Mouse (Mus musculus): ENCODE data around the gene Bicd2. TPM values are rescaled to one million over a fixed set of nuclear protein-coding genes. Genes with fewer than 3 reads are reported as not detected.

The Bicd2 gene
- total RNA-seq, 1 experiment, result 25.5 TPM

DNA sequence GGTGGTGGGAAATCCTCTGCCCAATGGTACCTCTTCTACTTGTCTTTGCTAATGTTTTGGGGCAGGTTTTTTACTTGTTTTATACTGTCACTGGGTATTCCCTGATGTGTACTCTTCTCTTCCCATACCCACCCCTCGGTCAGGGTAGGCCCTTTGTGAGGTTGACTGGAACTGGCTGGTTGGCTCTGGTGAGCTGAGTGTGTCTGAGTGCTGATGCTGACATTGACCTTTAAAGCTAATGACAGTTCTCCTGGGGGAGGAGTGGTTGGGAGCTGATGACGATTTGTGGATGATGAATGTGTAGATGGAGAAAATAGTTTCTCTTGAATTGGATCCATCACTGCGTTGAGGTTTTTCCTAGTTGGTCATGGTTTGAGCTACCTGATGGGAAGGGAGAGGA is 85.4 kb downstream of the Bicd2 start:
- H3K9ac ChIP-seq (ENCODE audit: insufficient read depth, low read depth, low read length, poor library complexity, severe bottlenecking), result no peak overlapping the region
- H3K36me3 ChIP-seq (ENCODE audit: control insufficient read depth, insufficient read depth, low read length, poor library complexity, severe bottlenecking), result peaks cover 3% of the 10 kb centered on the region; the same call in 1 of the 2 replicates
- peaks cover 0 to 9% of the 10 kb centered on the region in 2 experiments; a peak in 1 of 4 replicates for H3K4me1 ChIP-seq (ENCODE audit: control insufficient read depth in 2 of 2, insufficient read depth in 2 of 2, low read length in 2 of 2, poor library complexity in 1 of 2)
- H3K9me3 ChIP-seq (ENCODE audit: control insufficient read depth, insufficient read depth, low read depth, low read length), result no peaks in the 10 kb centered on the region
- no peak overlapping the region for H3K4me3 ChIP-seq (ENCODE audit: insufficient read depth in 1 of 2, low read depth in 1 of 2, low read length in 2 of 2, poor library complexity in 1 of 2, severe bottlenecking in 1 of 2)
- no peak for DNase-seq (ENCODE audit: low read depth, low spot score)
- H3K27ac ChIP-seq (ENCODE audit: insufficient read depth, low read depth, low read length, poor library complexity, severe bottlenecking), result no peak overlapping the region
- in situ Hi-C loops (cut with MboI; ENCODE audit: low sequenced_read_pairs in 2 of 2, unreplicated experiment in 2 of 2), result no loop called here
- TF ChIP-seq ZNF384 (IDR thresholded peaks at IDR 0.05; ENCODE audit: low read depth, low read length), result no peak
- TF ChIP-seq CHD2 (IDR thresholded peaks at IDR 0.05; ENCODE audit: low read depth, low read length), result no peak
- TF ChIP-seq HCFC1 (IDR thresholded peaks at IDR 0.05; ENCODE audit: borderline replicate concordance, insufficient read depth, low read length), result no peak
- no peak for TF ChIP-seq ZC3H11A (IDR thresholded peaks at IDR 0.05; ENCODE audit: borderline replicate concordance, low read depth, low read length)
- no peak for TF ChIP-seq MAFK (IDR thresholded peaks at IDR 0.05; ENCODE audit: insufficient read depth, low read depth, low read length)

- DNase-seq (ENCODE audit: low read depth, low spot score), result no peak
- Histone ChIP-seq H3K4me3 (ENCODE audit: insufficient read depth in 1 of 2, low read depth in 1 of 2, low read length in 2 of 2, poor library complexity in 1 of 2, severe bottlenecking in 1 of 2) (no peak overlapping the region), H3K36me3 (ENCODE audit: control insufficient read depth, insufficient read depth, low read length, poor library complexity, severe bottlenecking) (peaks cover 3% of the 10 kb centered on the region; the same call in 1 of the 2 replicates), H3K9ac (ENCODE audit: insufficient read depth, low read depth, low read length, poor library complexity, severe bottlenecking) (no peak overlapping the region; the same call in 1 of the 2 replicates), H3K27ac (ENCODE audit: insufficient read depth, low read depth, low read length, poor library complexity, severe bottlenecking) (no peak overlapping the region), H3K9me3 (ENCODE audit: control insufficient read depth, insufficient read depth, low read depth, low read length) (no peaks in the 10 kb centered on the region), H3K4me1 (ENCODE audit: control insufficient read depth in 2 of 2, insufficient read depth in 2 of 2, low read length in 2 of 2, poor library complexity in 1 of 2) (peaks cover 0 to 3% of the 10 kb centered on the region in 2 experiments; a peak in 1 of 4 replicates)
- no peak for TF ChIP-seq ZC3H11A (IDR thresholded peaks at IDR 0.05; ENCODE audit: borderline replicate concordance, low read depth, low read length)
- in situ Hi-C loops (cut with MboI; ENCODE audit: low sequenced_read_pairs in 2 of 2, unreplicated experiment in 2 of 2), result no loop called here
These were observed 86.8 kb downstream of the Bicd2 start for GRCm38 (mm10) chr13:49428042-49428675.

DNA sequence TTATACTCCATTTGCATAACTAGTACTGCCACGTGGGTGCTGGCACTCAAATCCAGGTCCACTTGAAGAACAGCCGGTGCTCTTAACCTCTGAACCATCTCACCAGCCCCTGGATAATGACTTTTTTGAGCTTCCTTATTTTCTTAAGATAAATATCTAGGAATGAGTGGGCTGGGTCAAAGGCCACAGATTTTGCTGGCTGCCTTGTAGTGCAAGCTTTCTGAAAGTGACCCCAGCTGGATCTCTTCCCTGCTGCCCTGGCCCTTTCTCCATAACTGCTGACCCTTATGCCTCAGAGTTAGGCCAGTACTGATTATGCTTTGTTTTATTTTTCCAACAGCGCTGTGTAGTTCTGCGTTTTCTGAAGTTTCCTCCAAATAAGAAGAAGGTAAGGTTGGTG is 89.1 kb downstream of the Bicd2 start:
- Histone ChIP-seq H3K27ac (ENCODE audit: insufficient read depth, low read depth, low read length, poor library complexity, severe bottlenecking) (no peak overlapping the region), H3K36me3 (ENCODE audit: control insufficient read depth, insufficient read depth, low read length, poor library complexity, severe bottlenecking) (peaks cover 4% of the 10 kb centered on the region; the same call in 1 of the 2 replicates), H3K9ac (ENCODE audit: insufficient read depth, low read depth, low read length, poor library complexity, severe bottlenecking) (no peak overlapping the region), H3K9me3 (ENCODE audit: control insufficient read depth, insufficient read depth, low read depth, low read length) (no peaks in the 10 kb centered on the region), H3K4me1 (ENCODE audit: control insufficient read depth in 2 of 2, insufficient read depth in 2 of 2, low read length in 2 of 2, poor library complexity in 1 of 2) (peaks cover 0 to 3% of the 10 kb centered on the region in 2 experiments; a peak in 1 of 4 replicates), H3K4me3 (ENCODE audit: insufficient read depth in 1 of 2, low read depth in 1 of 2, low read length in 2 of 2, poor library complexity in 1 of 2, severe bottlenecking in 1 of 2) (no peak overlapping the region)
- no peak for DNase-seq (ENCODE audit: low read depth, low spot score)
- TF ChIP-seq CHD2 (IDR thresholded peaks at IDR 0.05; ENCODE audit: low read depth, low read length) (no peak), MAFK (IDR thresholded peaks at IDR 0.05; ENCODE audit: insufficient read depth, low read depth, low read length) (no peak), ZC3H11A (IDR thresholded peaks at IDR 0.05; ENCODE audit: borderline replicate concordance, low read depth, low read length) (no peak), ZNF384 (IDR thresholded peaks at IDR 0.05; ENCODE audit: low read depth, low read length) (no peak), HCFC1 (IDR thresholded peaks at IDR 0.05; ENCODE audit: borderline replicate concordance, insufficient read depth, low read length) (no peak)
- in situ Hi-C loops (cut with MboI; ENCODE audit: low sequenced_read_pairs in 2 of 2, unreplicated experiment in 2 of 2), result no loop called here

- TF ChIP-seq CHD2 (IDR thresholded peaks at IDR 0.05; ENCODE audit: low read depth, low read length) (no peak), HCFC1 (IDR thresholded peaks at IDR 0.05; ENCODE audit: borderline replicate concordance, insufficient read depth, low read length) (no peak), ZC3H11A (IDR thresholded peaks at IDR 0.05; ENCODE audit: borderline replicate concordance, low read depth, low read length) (no peak), MAFK (IDR thresholded peaks at IDR 0.05; ENCODE audit: insufficient read depth, low read depth, low read length) (no peak), ZNF384 (IDR thresholded peaks at IDR 0.05; ENCODE audit: low read depth, low read length) (no peak)
- H3K36me3 ChIP-seq (ENCODE audit: control insufficient read depth, insufficient read depth, low read length, poor library complexity, severe bottlenecking), result peaks cover 11% of the 10 kb centered on the region; the same call in 1 of the 2 replicates
- in situ Hi-C loops (cut with MboI; ENCODE audit: low sequenced_read_pairs in 2 of 2, unreplicated experiment in 2 of 2), result no loop called here
These were observed 92.1 kb downstream of the Bicd2 start for GRCm38 (mm10) chr13:49433268-49434029.

More at GRCm38 (mm10) chr13:49433268-49434029, 92.1 kb downstream of the Bicd2 start:
- DNase-seq (ENCODE audit: low read depth, low spot score), result no peak
- Histone ChIP-seq H3K4me3 (ENCODE audit: insufficient read depth in 1 of 2, low read depth in 1 of 2, low read length in 2 of 2, poor library complexity in 1 of 2, severe bottlenecking in 1 of 2) (no peak overlapping the region), H3K27ac (ENCODE audit: insufficient read depth, low read depth, low read length, poor library complexity, severe bottlenecking) (no peak overlapping the region), H3K9me3 (ENCODE audit: control insufficient read depth, insufficient read depth, low read depth, low read length) (no peaks in the 10 kb centered on the region), H3K4me1 (ENCODE audit: control insufficient read depth in 2 of 2, insufficient read depth in 2 of 2, low read length in 2 of 2, poor library complexity in 1 of 2) (no peaks in the 10 kb centered on the region), H3K9ac (ENCODE audit: insufficient read depth, low read depth, low read length, poor library complexity, severe bottlenecking) (no peak overlapping the region)
